Mouse (Mus musculus) cerebellum, adult 2 months (tissue): ENCODE data around the gene Slc5a10.

ENCODE experiments used
- CTCF ChIP-seq: fragments of 200-500 bp; IDR thresholded peaks from 2 replicates; pipeline ENCODE4 v1.5.1; 2011; ENCODE audit warnings: low read depth, mild to moderate bottlenecking, control low read depth, low read length, moderate library complexity, borderline replicate concordance; ENCODE audit not compliant: insufficient read depth
- POLR2A ChIP-seq: fragments of 200-500 bp; IDR thresholded peaks from 2 replicates; pipeline ENCODE4 v1.6.1; 2011; ENCODE audit warnings: low read length, control low read depth, borderline replicate concordance; ENCODE audit not compliant: insufficient read depth

GRCm38 (mm10) chr11:61665401-61665800, 55.2 kb downstream of the Slc5a10 start:
- TF ChIP-seq POLR2A (no peak), CTCF (no peak)
